Mouse (Mus musculus) liver, adult 2 months (tissue): ENCODE measurements around the gene Bud31. TPM values are rescaled to one million over a fixed set of nuclear protein-coding genes. Genes with fewer than 3 reads are reported as not detected.

Source experiments
- DNase-seq: peaks from one replicate; pipeline ENCODE4 v3.0.0-alpha.2; 2011; ENCODE audit warnings: low read depth, low spot score; ENCODE audit errors: extremely low read depth
- H3K27ac ChIP-seq: fragments of 200-500 bp; replicated peaks from 2 replicates; pipeline ENCODE4 v1.5.1; 2012; ENCODE audit warnings: low read depth, mild to moderate bottlenecking, control low read depth, inconsistent platforms, low read length; ENCODE audit not compliant: insufficient read depth
- H3K27me3 ChIP-seq: fragments of 200-500 bp; 2 replicates; pipeline ENCODE4 v1.6.1; 2012; ENCODE audit warnings: mild to moderate bottlenecking, moderate library complexity, low read length, inconsistent platforms; ENCODE audit not compliant: control insufficient read depth, insufficient read depth
- H3K36me3 ChIP-seq: fragments of 200-500 bp; 2 replicates; pipeline ENCODE4 v1.6.1; 2012; ENCODE audit warnings: low read length, inconsistent platforms; ENCODE audit not compliant: control insufficient read depth, insufficient read depth
- H3K4me1 ChIP-seq: fragments of 200-500 bp; 2 replicates; pipeline ENCODE4 v1.6.1; 2011; ENCODE audit warnings: low read length; ENCODE audit not compliant: control insufficient read depth, insufficient read depth
- H3K4me3 ChIP-seq: fragments of 200-500 bp; 2 replicates; pipeline ENCODE4 v1.5.1; 2011; ENCODE audit warnings: low read depth, mild to moderate bottlenecking, control low read depth, low read length, moderate library complexity; ENCODE audit not compliant: insufficient read depth
- H3K79me2 ChIP-seq: fragments of 200-500 bp; 2 replicates; pipeline ENCODE4 v1.6.1; 2012; ENCODE audit warnings: inconsistent platforms, mild to moderate bottlenecking, low read length, moderate library complexity; ENCODE audit not compliant: control insufficient read depth, insufficient read depth
- H3K9ac ChIP-seq: fragments of 200-500 bp; 2 replicates; pipeline ENCODE4 v1.6.1; 2012; ENCODE audit warnings: low read depth, mild to moderate bottlenecking, control low read depth, inconsistent platforms, low read length
- CTCF ChIP-seq: fragments of 200-500 bp; IDR thresholded peaks from 2 replicates; pipeline ENCODE4 v1.5.1; 2011; ENCODE audit warnings: low read depth, low read length, control low read depth
- POLR2A ChIP-seq: fragments of 200-500 bp; IDR thresholded peaks from 2 replicates; pipeline ENCODE4 v1.6.1; 2011; ENCODE audit warnings: low read length, control low read depth; ENCODE audit not compliant: insufficient read depth; ENCODE audit errors: extremely low read depth
- WGBS: fragments of 180-500 bp; shearing (Covaris S2); methylation state at CpG from one replicate; pipeline ENCODE4 v1.1.7; 2018; 5-methylcytosine and 5-hydroxymethylcytosine counted together
- polyA plus RNA-seq: library from polyadenylated mRNA; depleted of rRNA; stranded (reverse); fragments of >200 nt; gene quantifications from 2 replicates; pipeline ENCODE4 v1.2.3, GENCODE M21; 2012
- total RNA-seq: library from RNA; depleted of rRNA; stranded (reverse); fragments of >200 nt; gene quantifications from 2 replicates; pipeline ENCODE4 v1.2.3, GENCODE M21; 2014

Bud31 gene
- total and polyA plus RNA-seq, 2 experiments = 45.5 to 66.4 TPM

DNA sequence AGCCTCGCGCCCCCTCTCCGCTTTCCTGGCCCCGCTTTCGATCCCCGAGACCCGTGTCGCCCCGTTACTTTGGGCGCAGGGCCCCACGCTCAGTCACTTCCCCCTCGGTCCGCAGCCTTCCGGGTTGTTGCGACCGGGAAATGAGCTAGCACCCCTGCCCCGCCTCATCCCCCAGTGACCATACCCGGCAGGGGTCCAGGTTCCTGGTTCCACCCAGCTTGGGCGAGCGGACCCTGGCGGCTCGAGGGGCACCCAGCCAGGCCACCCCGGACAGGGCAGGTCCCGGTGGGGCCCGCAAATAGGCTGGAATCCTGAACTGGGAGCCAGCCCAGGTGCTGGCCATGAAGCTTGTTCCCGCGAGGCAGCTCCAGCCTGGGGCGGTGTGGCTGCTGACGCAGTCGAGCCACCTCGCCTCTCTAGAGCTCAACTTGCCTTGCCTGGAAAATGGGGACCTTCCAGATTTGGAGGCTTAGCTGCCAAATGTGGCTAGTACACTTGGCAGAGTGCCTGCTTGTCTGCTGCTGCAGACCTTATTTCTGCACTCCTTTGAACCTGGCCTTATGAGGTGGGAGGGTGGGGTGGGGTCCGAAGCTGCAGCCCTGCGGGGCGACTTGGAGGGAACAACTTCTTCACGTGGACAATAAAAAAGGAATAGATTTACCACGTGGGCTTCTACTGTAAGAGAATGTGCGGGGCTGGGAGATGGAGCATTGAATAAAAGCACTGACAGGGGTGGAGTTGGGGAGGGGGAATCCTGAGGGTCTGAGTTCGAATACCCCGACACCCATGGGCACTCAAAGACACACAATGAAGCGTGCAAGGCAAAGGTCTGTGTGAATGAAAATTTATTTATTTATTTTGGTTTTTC is 25.3 kb upstream of the Bud31 start:
- Histone ChIP-seq H3K9ac (peak overlapping the region; percentile 84), H3K79me2 (peaks cover 5% of the 10 kb centered on the region; the same call in 1 of the 2 replicates), H3K27me3 (no peaks in the 10 kb centered on the region), H3K4me3 (peak overlapping the region; percentile 86), H3K27ac (peak overlapping the region; percentile 41; the same call in 1 of the 2 replicates), H3K36me3 (no peaks in the 10 kb centered on the region), H3K4me1 (peaks cover 2% of the 10 kb centered on the region; the same call in 1 of the 2 replicates)
- TF ChIP-seq CTCF (no peak), POLR2A (no peak)
- DNase-seq = peak; percentile 59
- 13% methylated on average over 40 of the region's 40 CpGs for WGBS

DNA sequence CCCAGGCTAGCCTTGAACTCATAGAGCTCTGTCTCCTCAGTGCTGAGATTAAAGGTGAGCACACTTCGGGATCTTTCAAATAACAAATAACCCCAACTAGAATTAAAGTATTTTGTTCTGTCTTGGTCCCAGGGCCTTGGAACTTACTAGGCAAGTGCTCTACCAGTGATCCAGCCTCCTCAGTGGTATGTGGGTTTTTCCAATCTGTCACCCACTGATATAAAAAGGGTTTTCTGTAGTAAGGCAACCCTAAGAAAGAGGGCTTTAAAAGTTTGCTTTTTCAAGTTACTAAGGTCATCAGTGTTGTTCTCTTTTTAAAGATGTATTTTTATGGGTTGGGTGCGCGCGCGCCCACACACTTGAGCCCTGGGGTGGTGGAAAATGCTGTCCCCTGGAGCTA is 24.4 kb upstream of the Bud31 start:
- Histone ChIP-seq H3K4me1 (peaks cover 2% of the 10 kb centered on the region; the same call in 1 of the 2 replicates), H3K9ac (no peak overlapping the region), H3K27me3 (no peaks in the 10 kb centered on the region), H3K27ac (peak overlapping the region; percentile 60; the same call in 1 of the 2 replicates), H3K4me3 (no peak overlapping the region), H3K36me3 (no peaks in the 10 kb centered on the region), H3K79me2 (peaks cover 5% of the 10 kb centered on the region; the same call in 1 of the 2 replicates)
- WGBS = 81% methylated on average over 5 of the region's 5 CpGs
- no peak for TF ChIP-seq POLR2A
- no peak for TF ChIP-seq CTCF
- no peak for DNase-seq

DNA sequence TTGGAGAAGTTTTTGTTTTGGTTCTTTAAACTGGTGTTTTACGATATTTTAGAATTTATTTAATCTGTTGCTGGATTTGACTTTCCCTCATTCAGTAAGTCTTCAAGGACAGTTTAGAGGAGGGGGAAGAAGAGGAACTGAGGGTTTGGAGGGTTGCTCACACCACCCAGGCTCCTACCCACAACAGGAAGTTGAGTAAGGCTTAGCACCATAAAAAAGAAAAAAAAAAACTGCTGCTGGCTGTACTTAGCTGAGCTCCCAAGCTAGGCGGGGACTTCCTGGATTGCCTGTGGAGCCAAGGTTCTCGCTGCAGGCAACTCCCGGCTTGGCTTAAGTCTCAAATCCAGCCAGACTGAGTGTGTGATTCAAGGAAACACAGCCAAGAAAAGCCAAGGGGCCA is 23.8 kb upstream of the Bud31 start:
- Histone ChIP-seq H3K27me3 (no peaks in the 10 kb centered on the region), H3K9ac (no peak overlapping the region), H3K36me3 (no peaks in the 10 kb centered on the region), H3K27ac (peak overlapping the region; percentile 60), H3K4me3 (no peak overlapping the region; the same call in 1 of the 2 replicates), H3K79me2 (peaks cover 5% of the 10 kb centered on the region; the same call in 1 of the 2 replicates), H3K4me1 (peaks cover 2% of the 10 kb centered on the region; the same call in 1 of the 2 replicates)
- no peak for TF ChIP-seq CTCF
- no peak for TF ChIP-seq POLR2A
- peak; percentile 49 for DNase-seq
- 40% methylated on average over 4 of the region's 4 CpGs for WGBS

DNA sequence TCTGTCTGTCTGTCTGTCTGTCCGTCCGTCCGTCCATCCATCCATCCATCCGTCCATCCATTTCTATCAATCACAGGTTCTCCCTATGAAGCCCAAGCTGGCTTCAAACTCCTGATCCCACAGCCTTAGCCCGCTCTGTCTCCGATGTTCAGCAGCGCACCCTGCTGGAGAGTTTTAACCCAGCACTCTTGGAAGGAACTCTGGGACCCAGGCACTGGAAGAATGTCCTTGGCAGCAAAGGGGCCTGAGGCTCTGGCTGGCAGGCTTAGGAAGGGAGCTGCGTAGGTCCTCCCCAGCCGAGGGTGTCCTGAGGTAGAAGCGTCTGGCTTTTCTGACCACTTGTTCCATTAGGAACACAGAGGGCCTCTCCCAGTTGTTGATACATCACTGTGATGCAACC is 23.2 kb upstream of the Bud31 start:
- Histone ChIP-seq H3K9ac (0 out of 2 replicates have a peak overlapping the region, but pooled peaks have one; percentile 22), H3K27me3 (no peaks in the 10 kb centered on the region), H3K27ac (peak overlapping the region; percentile 56), H3K4me3 (no peak overlapping the region; the same call in 1 of the 2 replicates), H3K79me2 (peaks cover 5% of the 10 kb centered on the region; the same call in 1 of the 2 replicates), H3K4me1 (peaks cover 2% of the 10 kb centered on the region; the same call in 1 of the 2 replicates), H3K36me3 (no peaks in the 10 kb centered on the region)
- WGBS = 63% methylated on average over 10 of the region's 10 CpGs
- no peak for DNase-seq
- TF ChIP-seq POLR2A (no peak), CTCF (peak; percentile 81)

DNA sequence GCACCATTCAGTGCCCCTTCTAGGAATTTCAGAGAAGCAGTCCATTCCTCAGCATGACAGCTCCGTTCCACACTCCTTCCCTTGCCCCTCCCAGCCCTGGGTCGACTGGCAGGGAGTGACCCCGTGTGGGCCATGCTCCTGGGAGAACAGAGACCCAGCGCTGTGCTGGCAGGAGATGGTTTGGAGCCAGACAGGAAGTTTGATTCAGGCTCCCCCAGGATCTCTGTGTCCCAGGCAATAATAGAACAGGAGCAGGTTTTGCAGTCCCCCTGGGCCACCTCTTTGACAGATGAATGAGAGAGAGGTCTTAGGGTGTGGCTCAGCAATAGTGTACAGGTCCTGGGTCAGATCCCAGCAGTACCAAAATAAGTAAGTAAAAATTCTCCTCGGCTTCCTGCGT is 22.2 kb upstream of the Bud31 start:
- Histone ChIP-seq H3K27ac (no peak overlapping the region), H3K27me3 (no peaks in the 10 kb centered on the region), H3K4me1 (peaks cover 2% of the 10 kb centered on the region; the same call in 1 of the 2 replicates), H3K9ac (no peak overlapping the region), H3K4me3 (no peak overlapping the region), H3K79me2 (peaks cover 5% of the 10 kb centered on the region; the same call in 1 of the 2 replicates), H3K36me3 (no peaks in the 10 kb centered on the region)
- DNase-seq = no peak
- 69% methylated on average over 6 of the region's 6 CpGs for WGBS
- TF ChIP-seq POLR2A (no peak), CTCF (no peak)
